Mouse (Mus musculus) small intestine, adult 2 months (tissue): ENCODE data around the gene Tmprss5.

Experiments
- CTCF ChIP-seq: fragments of 200-500 bp; IDR thresholded peaks from 2 replicates; pipeline ENCODE4 v1.5.1; 2012; ENCODE audit warnings: low read depth, mild to moderate bottlenecking, control low read depth, inconsistent platforms, low read length, moderate library complexity, mixed read lengths; ENCODE audit not compliant: insufficient replicate concordance, insufficient read length; ENCODE audit errors: extremely low read depth
- POLR2A ChIP-seq: fragments of 200-500 bp; IDR thresholded peaks from 2 replicates; pipeline ENCODE4 v1.6.1; 2012; ENCODE audit warnings: low read depth, mild to moderate bottlenecking, control low read depth, inconsistent platforms, low read length, moderate library complexity

DNA sequence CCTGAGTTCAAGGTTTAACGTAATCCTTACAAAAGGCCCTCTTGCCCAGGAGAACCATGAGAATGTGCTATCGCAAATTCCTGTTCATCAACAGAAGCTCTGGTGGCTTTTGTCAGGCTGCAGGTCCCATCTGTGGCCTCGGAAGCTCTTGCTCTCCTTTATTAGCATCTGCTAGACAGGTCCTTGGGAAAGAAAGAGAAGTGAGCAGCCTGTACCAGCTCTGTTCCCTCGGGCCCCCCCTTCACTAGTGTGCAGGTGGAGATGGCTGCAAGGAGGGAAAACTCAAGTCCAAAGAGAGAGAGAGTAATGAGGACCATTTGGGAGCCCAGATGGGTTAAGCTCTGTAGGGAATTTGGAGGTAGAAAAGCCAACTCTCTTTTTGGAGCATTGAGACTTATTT lies 38.7 kb downstream of the Tmprss5 start:
- TF ChIP-seq CTCF (no peak), POLR2A (no peak)
